Mouse (Mus musculus) cerebellum, postnatal 14 days (tissue): ENCODE data around the gene Klhl12.
"Not testable (repeated sequence)": the region's sequence is repeated elsewhere in the genome, so short reads cannot be mapped to it uniquely, and the experiment has no call there.

Experiments
- DNase-seq, 2 experiments: peaks; one replicate each; pipeline ENCODE4 v3.0.0; 2021; ENCODE audit warnings: mixed read lengths in 2 of 2

The Klhl12 gene

DNA sequence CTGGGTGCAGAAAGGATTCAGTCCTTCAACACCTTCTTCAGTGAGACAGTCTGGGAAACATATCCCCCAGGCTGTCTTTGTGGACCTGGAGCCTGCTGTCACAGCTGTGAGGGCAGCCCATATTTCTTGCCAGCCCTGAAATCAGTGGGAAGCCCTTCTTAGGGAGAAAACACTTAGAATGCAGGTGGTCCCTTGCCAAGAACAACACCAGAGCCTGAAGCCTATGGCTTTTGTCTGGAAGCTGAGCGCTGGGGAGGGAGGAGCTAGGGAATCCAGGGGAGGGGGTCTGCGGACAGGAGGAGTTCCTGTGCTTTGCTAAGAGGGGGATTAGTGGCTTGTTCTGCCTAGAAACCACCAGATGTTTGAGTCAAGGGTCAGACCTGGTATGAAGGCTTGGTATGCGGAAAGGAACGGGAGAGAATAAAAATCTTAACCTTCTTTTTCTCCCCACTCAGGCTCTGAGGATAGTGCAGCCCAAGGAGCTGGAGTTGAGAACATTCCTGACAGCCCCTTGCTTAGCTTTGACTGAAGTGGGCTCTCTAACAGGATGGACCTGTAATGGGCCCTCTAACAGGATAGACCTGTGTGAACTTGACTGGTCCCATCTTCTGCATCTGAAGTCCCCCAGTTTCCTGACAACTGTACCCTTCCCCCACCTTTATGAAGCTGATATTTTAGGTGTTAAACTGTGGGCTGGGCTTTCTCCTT is 61.3 kb downstream of the Klhl12 start:
- DNase-seq = no peak

DNA sequence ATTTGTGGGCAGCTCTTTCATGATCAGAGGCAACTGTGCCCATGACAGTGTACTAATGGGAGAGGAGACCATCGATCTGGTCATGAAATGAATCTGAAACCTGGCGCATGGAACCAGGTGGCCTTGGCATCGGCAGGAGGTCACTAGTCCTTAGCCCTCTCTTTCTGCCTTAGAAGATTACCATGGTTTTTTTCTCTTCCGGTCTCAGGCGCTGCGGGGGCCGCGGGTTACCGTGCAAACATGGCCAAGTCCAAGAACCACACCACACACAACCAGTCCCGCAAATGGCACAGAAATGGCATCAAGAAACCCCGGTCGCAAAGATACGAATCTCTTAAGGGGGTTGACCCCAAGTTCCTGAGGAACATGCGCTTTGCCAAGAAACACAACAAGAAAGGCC is 62.5 kb downstream of the Klhl12 start:
- DNase-seq = not testable (repeated sequence)

DNA sequence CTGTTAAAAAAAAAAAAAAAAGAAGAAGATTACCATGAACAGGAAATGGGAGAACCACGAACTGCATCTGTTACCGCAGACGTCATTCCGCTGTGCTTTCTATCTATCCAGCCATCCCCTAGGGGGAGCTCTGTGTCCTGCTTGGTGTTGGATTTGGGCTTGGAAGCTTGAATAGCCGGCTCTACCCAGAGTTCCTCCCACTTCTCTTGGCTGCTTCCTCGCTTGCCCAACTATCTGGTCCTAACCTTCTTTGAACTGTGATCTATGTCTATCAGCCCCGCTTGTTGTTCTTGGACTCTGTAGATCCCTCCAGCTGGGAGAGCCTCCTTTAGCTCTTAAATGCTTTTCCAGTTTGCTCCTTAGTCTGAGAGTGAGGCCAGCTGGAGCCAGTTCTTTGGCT is 63.3 kb downstream of the Klhl12 start:
- DNase-seq = peak; percentile 88 to 90

DNA sequence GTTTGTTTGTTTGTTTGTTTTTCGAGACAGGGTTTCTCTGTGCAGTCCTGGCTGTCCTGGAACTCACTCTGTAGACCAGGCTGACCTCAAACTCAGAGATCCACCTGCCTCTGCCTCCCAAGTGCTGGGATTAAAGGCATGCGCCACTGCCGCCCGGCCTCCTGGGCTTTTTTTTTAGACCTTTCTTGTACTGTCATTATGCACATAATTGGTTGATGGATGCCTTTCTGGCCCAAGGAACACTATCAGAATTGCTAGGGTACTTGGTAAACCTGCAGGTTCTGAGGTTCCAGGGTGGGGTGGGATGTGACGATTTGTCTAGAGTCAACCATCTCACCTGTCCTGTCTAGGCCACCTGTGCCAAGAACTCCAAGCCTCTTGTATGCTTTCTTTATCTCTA is 63.9 kb downstream of the Klhl12 start:
- not testable (repeated sequence) for DNase-seq

DNA sequence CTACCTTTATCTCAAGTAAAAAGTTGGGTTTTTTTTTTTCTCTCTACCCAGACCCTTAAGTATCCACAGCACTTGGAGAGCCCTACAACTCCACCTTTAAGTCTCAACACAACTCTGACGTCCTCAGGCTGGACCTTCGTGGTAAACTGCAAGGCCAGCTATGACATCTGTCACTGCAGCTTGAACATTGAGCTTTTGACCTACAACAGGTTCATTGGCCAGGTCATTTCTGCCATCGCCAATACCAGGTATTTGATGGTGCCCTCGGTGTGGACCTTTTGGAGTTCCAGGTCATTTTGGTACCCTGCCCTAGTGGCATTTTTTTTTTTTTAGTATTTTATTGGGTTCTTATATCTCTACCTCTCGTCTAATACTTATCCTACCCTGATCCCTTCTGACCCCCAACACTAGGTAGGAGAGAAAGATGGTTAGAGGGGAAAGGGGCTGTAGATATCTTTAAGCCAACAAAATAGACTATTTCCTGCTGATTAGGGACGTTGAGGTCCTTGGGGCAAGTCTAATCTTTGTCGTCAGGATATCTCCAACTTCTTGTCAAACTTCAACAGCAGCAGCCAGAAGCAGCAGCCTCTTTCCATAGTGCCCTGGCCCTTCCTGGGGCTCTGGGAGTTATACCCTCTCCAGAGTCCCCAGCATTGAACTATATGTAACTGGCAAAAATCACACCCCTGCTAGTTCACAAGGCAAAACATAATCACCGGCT is 64.8 kb downstream of the Klhl12 start:
- no peak for DNase-seq

DNA sequence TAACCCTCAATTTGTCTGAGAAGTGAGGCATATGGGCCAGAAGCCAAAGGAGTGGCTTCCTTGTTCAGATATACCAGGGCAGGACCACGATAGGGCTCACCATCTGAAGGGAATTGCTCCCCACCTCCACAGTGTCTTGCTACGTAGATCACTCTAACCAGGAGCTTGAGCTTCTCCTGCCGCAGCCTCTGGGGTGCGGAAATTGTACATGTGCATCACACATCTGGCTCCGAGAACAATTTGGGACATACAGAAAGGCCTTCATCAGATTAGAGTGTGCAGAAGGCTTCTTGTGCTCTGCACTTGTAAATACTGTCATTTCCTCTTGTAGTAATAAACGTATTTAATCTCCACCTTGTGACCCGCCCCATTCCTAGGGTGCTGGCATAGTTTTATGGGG is 65.8 kb downstream of the Klhl12 start:
- no peak for DNase-seq

DNA sequence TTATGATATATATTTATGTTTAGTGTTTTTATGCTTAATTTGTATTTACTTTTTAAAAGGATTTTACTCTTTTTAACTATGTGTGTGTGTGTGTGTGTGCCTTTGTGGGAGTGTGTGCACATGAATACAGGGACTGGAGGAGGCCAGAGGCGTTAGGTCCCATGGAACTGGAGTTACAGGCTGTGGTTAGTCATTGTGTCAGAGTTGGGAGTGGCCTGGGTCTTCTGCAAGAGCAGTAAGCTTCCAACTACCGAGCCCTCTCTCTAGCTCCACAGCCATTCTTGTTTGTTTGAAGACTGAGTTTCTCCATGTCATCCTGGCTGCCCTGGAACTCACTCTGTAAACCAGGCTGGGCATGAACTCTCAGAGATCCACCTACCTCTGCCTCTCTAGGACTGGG is 67.0 kb downstream of the Klhl12 start:
- no peak for DNase-seq

DNA sequence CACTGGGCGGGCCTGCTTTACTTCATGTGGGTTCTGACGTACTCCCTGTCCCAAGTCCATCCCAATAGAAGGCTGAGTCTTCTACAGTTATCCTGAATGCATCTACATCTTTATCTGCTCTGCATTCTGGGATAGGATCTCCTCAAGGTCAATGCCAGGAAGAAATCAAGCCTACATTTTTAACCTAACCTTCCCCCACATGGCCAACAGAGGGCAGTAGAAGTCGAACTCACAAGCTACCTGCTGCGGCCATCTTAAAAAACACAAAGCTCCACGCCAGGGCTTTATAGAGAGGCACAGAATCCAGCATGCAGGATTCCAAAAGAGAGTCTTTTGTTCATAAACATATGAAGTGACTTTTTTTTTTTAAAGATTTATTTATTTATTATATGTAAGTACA is 69.1 kb downstream of the Klhl12 start:
- peak in 1 of 2 experiments; percentile 44 for DNase-seq

DNA sequence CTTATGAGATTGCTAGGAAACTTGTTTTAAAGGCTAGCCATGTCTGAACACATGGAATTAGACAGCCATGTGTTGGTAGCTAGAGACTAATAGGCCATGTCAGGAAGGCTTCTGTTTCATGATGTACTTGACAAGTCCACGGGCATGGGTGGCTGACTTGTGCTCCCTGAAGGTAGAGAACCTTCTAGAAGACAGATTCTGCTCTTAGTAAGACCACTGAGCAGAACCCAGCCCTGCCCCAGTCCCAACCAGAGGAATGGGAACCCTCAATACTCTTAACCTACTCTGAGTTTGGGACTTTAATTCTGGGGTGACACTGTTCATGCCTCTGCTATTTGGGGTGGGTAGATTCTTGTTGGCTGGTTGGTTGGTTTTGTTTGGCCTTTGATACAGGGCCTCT is 69.7 kb downstream of the Klhl12 start:
- no peak for DNase-seq

DNA sequence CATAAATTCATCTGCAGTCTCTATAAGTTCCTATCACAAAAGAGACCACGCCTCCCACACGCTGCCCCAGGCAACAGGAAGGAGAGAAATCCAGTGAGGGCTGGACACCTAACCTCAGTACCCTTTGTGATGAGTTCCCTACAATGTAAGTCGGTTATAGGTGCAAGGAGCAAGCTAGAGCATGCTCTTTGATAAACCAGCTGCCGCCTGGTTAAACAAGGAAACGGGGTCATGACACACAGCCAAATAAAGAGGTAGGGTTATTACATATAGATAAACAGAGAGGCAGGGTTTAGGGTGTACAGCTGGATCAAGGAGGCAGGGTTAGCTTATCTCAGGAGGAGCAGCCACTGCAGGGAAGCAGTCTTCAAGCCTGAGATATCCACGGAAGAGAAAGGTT is 71.4 kb downstream of the Klhl12 start:
- no peak for DNase-seq

DNA sequence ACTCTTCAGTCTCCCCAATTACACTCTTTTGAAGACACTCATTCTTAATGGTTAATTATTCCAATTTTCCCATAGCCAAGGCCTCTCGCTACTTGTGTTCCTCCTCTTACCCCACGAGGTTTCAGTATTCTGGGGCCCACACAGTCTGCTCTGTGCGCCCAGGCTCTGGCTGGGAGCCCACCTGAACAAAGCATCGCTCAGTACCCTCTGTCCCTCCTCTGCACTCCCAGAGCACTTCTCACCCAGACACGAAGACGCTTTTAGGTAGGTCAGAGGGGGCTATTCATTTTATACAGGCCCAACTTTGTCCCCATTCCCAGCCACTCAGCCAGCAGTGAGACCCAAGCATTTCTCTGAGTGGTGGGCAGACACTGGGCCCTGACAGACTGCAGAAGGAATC is 75.3 kb downstream of the Klhl12 start:
- DNase-seq = no peak

DNA sequence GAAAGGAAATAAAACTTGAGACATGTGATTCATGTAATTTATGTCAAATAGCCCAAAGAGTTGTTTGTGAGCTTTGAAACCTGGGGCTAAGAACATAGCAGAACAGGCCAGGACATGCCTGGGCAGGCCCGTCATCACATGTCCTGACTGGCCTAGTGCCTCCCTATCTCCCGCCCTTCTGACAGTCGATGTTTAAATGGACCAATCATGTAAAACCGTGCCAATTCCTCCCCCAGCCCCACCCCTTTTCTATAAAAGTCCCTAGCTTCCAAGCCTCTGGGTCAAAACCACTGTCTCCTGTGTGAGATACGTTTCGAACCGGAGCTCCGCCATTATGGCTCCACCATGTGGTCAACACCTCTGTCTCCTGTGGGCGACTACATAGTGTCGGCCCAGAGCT is 78.4 kb downstream of the Klhl12 start:
- DNase-seq = not testable (repeated sequence)

DNA sequence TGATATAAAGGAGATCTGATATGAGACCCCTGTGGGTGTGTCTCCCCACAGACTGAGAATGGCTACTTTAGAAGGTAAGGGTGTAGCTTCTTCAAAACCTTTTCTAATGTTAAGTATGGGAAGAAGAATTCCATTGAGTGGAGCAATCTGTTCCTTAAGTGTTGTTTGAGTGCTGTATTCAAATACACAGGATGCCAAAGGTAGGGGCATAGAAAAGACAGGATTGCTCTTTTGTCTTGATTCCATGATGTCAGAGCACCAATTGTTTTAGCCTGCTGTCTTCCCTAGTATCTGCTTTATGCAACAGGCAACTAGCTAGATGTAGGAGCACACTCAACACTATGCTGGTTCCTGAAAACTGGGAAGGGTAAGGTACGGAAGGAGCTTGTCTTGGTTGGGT is 79.7 kb downstream of the Klhl12 start:
- DNase-seq = no peak

DNA sequence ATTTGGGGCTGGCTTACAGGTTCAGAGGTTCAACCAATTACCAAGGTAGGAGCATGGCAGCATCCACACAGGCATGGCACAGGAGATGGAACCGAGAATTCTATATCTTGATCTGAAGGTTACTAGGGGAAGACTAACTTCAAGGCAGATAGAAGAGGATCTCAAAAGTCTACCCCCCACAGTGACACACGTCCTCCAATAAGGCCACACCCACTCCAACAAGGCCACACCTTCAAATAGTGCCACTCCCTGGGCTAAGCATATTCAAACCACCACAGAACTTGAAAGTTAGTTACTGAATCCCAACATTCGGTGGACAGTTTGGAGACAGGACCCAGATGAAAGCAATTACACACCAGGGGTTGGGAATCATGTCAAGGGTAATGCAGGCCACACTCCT is 80.2 kb downstream of the Klhl12 start:
- no peak for DNase-seq

DNA sequence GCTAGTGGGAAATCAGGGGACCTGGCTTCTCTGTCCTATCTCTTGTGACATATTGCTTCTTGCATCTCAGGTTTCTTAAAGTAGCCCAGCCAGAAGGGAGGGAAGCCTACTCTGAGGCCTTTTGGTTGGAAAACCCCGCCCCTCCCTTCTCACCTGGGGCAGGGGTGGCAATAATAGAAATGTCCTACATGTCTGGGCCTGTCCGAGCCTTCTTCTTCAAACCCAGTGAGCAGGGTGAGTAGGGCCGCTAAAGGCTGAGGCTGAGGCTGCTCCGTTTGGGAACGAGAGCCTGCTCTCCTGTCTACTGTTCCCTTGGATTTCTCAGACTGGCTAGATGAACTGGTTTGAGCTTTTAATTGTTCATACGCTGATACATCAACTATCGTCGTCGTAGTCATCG is 85.3 kb downstream of the Klhl12 start:
- no peak for DNase-seq
